Mouse (Mus musculus): ENCODE data around the gene Cic. TPM values are rescaled to one million over a fixed set of nuclear protein-coding genes. Genes with fewer than 3 reads are reported as not detected.

The Cic gene
- polyA plus RNA-seq, 1 experiment from 2014 or later, result 47.5 TPM

- H3K9ac ChIP-seq, result peak overlapping the region; percentile 81
- peak overlapping the region; percentile 86 for H3K27ac ChIP-seq
- peak overlapping the region; percentile 78 for H3K4me2 ChIP-seq (replicated peaks)
- ATAC-seq (ENCODE audit: low FRiP score) (no peak), DNase-seq (ENCODE audit: low spot score) (no peak)
- peak overlapping the region; percentile 60 for H3K4me3 ChIP-seq (replicated peaks; ENCODE audit: low read length)
- peaks cover 15% of the 10 kb centered on the region for H3K4me1 ChIP-seq (replicated peaks; ENCODE audit: control insufficient read depth, insufficient read depth, low read length)
- WGBS, result 36% methylated on average over 2 of the region's 2 CpGs
- peaks cover 5% of the 10 kb centered on the region for H3K27me3 ChIP-seq (ENCODE audit: control insufficient read depth, insufficient read depth, low read length)
- no peaks in the 10 kb centered on the region for H3K9me3 ChIP-seq (ENCODE audit: control insufficient read depth, low read length)
- H3K36me3 ChIP-seq (replicated peaks; ENCODE audit: control insufficient read depth, insufficient read depth), result peaks cover 3% of the 10 kb centered on the region
These were observed 39.1 kb downstream of the Cic start for GRCm38 (mm10) chr7:25306614-25306996.

- Histone ChIP-seq H3K9ac (peak overlapping the region; percentile 25; the same call in 1 of the 2 replicates), H3K27me3 (ENCODE audit: control insufficient read depth, insufficient read depth, low read length) (peaks cover 27% of the 10 kb centered on the region), H3K36me3 (replicated peaks; ENCODE audit: control insufficient read depth, insufficient read depth) (peaks cover 16% of the 10 kb centered on the region), H3K9me3 (ENCODE audit: control insufficient read depth, low read length) (no peaks in the 10 kb centered on the region), H3K4me1 (replicated peaks; ENCODE audit: control insufficient read depth, insufficient read depth, low read length) (peaks cover 15% of the 10 kb centered on the region), H3K27ac (no peak overlapping the region), H3K4me3 (replicated peaks; ENCODE audit: low read length) (no peak overlapping the region), H3K4me2 (replicated peaks) (no peak overlapping the region)
- DNase-seq (ENCODE audit: low spot score), result no peak
- WGBS, result 61% methylated on average over 17 of the region's 17 CpGs
- peak; percentile 7; the same call in 1 of the 2 replicates for ATAC-seq (ENCODE audit: low FRiP score)
These were observed 41.3 kb downstream of the Cic start for GRCm38 (mm10) chr7:25308702-25309318.

GRCm38 (mm10) chr7:25309425-25309824 is 41.9 kb downstream of the Cic start:
- Histone ChIP-seq H3K9ac (no peak overlapping the region), H3K4me2 (replicated peaks) (no peak overlapping the region), H3K9me3 (ENCODE audit: control insufficient read depth, low read length) (no peaks in the 10 kb centered on the region), H3K27me3 (ENCODE audit: control insufficient read depth, insufficient read depth, low read length) (peaks cover 34% of the 10 kb centered on the region), H3K36me3 (replicated peaks; ENCODE audit: control insufficient read depth, insufficient read depth) (peaks cover 16% of the 10 kb centered on the region), H3K27ac (no peak overlapping the region), H3K4me3 (replicated peaks; ENCODE audit: low read length) (no peak overlapping the region), H3K4me1 (replicated peaks; ENCODE audit: control insufficient read depth, insufficient read depth, low read length) (peaks cover 15% of the 10 kb centered on the region)
- ATAC-seq (ENCODE audit: low FRiP score) (no peak), DNase-seq (ENCODE audit: low spot score) (no peak)
- 90% methylated on average over 9 of the region's 9 CpGs for WGBS

- no peaks in the 10 kb centered on the region for H3K9me3 ChIP-seq (ENCODE audit: control insufficient read depth, low read length)
- no peak overlapping the region for H3K4me3 ChIP-seq (replicated peaks; ENCODE audit: low read length)
- H3K27ac ChIP-seq, result no peak overlapping the region
- no peak for DNase-seq (ENCODE audit: low spot score)
- H3K27me3 ChIP-seq (ENCODE audit: control insufficient read depth, insufficient read depth, low read length), result peaks cover 46% of the 10 kb centered on the region
- H3K4me2 ChIP-seq (replicated peaks), result no peak overlapping the region
- no peak overlapping the region for H3K9ac ChIP-seq
- 73% methylated on average over 11 of the region's 11 CpGs for WGBS
- H3K4me1 ChIP-seq (replicated peaks; ENCODE audit: control insufficient read depth, insufficient read depth, low read length), result peaks cover 13% of the 10 kb centered on the region; the same call in 1 of the 2 replicates
- no peak for ATAC-seq (ENCODE audit: low FRiP score)
- peaks cover 20% of the 10 kb centered on the region for H3K36me3 ChIP-seq (replicated peaks; ENCODE audit: control insufficient read depth, insufficient read depth)
These were observed 43.7 kb downstream of the Cic start for GRCm38 (mm10) chr7:25311193-25311592.

GRCm38 (mm10) chr7:25313325-25313724 is 45.8 kb downstream of the Cic start:
- DNase-seq (ENCODE audit: low spot score) (no peak), ATAC-seq (ENCODE audit: low FRiP score) (no peak)
- Histone ChIP-seq H3K36me3 (replicated peaks; ENCODE audit: control insufficient read depth, insufficient read depth) (peaks cover 20% of the 10 kb centered on the region), H3K27ac (no peak overlapping the region), H3K4me2 (replicated peaks) (no peak overlapping the region), H3K4me1 (replicated peaks; ENCODE audit: control insufficient read depth, insufficient read depth, low read length) (peaks cover 17% of the 10 kb centered on the region), H3K4me3 (replicated peaks; ENCODE audit: low read length) (no peak overlapping the region), H3K27me3 (ENCODE audit: control insufficient read depth, insufficient read depth, low read length) (peaks cover 46% of the 10 kb centered on the region), H3K9ac (no peak overlapping the region), H3K9me3 (ENCODE audit: control insufficient read depth, low read length) (no peaks in the 10 kb centered on the region)
- WGBS, result 48% methylated on average over 7 of the region's 7 CpGs

- Histone ChIP-seq H3K27ac (no peak overlapping the region), H3K4me1 (replicated peaks; ENCODE audit: control insufficient read depth, insufficient read depth, low read length) (peaks cover 25% of the 10 kb centered on the region), H3K4me3 (replicated peaks; ENCODE audit: low read length) (peak overlapping the region; percentile 22), H3K9ac (peak overlapping the region; percentile 44), H3K36me3 (replicated peaks; ENCODE audit: control insufficient read depth, insufficient read depth) (peaks cover 20% of the 10 kb centered on the region), H3K4me2 (replicated peaks) (peak overlapping the region; percentile 53), H3K9me3 (ENCODE audit: control insufficient read depth, low read length) (no peaks in the 10 kb centered on the region), H3K27me3 (ENCODE audit: control insufficient read depth, insufficient read depth, low read length) (peaks cover 46% of the 10 kb centered on the region)
- WGBS, result 7% methylated on average over 50 of the region's 51 CpGs
- ATAC-seq (ENCODE audit: low FRiP score), result no peak
- no peak for DNase-seq (ENCODE audit: low spot score)
These were observed 47.3 kb downstream of the Cic start for GRCm38 (mm10) chr7:25314606-25315305.

- H3K36me3 ChIP-seq (replicated peaks; ENCODE audit: control insufficient read depth, insufficient read depth), result peaks cover 20% of the 10 kb centered on the region
- no peaks in the 10 kb centered on the region for H3K9me3 ChIP-seq (ENCODE audit: control insufficient read depth, low read length)
- H3K4me1 ChIP-seq (replicated peaks; ENCODE audit: control insufficient read depth, insufficient read depth, low read length), result peaks cover 25% of the 10 kb centered on the region
- H3K9ac ChIP-seq, result peak overlapping the region; percentile 44
- no peak overlapping the region for H3K27ac ChIP-seq
- ATAC-seq (ENCODE audit: low FRiP score) (no peak), DNase-seq (ENCODE audit: low spot score) (no peak)
- peak overlapping the region; percentile 53 for H3K4me2 ChIP-seq (replicated peaks)
- H3K4me3 ChIP-seq (replicated peaks; ENCODE audit: low read length), result peak overlapping the region; percentile 22
- peaks cover 46% of the 10 kb centered on the region for H3K27me3 ChIP-seq (ENCODE audit: control insufficient read depth, insufficient read depth, low read length)
- 2% methylated on average over 61 of the region's 69 CpGs for WGBS
These were observed 48.0 kb downstream of the Cic start for GRCm38 (mm10) chr7:25315306-25316041.

- ATAC-seq (ENCODE audit: low FRiP score) (peak; percentile 98), DNase-seq (ENCODE audit: low spot score) (peak; percentile 99)
- 1% methylated on average over 51 of the region's 52 CpGs for WGBS
- H3K27ac ChIP-seq, result peak within 1 kb of the TSS; percentile 83
- peaks cover 16% of the 10 kb centered on the region for H3K36me3 ChIP-seq (replicated peaks; ENCODE audit: control insufficient read depth, insufficient read depth)
- H3K4me3 ChIP-seq (replicated peaks; ENCODE audit: low read length), result peak within 1 kb of the TSS; percentile 67
- H3K27me3 ChIP-seq (ENCODE audit: control insufficient read depth, insufficient read depth, low read length), result peaks cover 39% of the 10 kb centered on the region
- peak within 1 kb of the TSS; percentile 97 for H3K4me2 ChIP-seq (replicated peaks)
- no peaks in the 10 kb centered on the region for H3K9me3 ChIP-seq (ENCODE audit: control insufficient read depth, low read length)
- H3K4me1 ChIP-seq (replicated peaks; ENCODE audit: control insufficient read depth, insufficient read depth, low read length), result peaks cover 30% of the 10 kb centered on the region
- peak within 1 kb of the TSS; percentile 87 for H3K9ac ChIP-seq
These were observed 49.3 kb downstream of the Cic start, which contains the start of gene Megf8 for GRCm38 (mm10) chr7:25316532-25317445. TSS of gene Megf8 (plus strand) at chr7:25317164.
